Mouse (Mus musculus): ENCODE results near the gene Edem1. TPM values are rescaled to one million over a fixed set of nuclear protein-coding genes. Genes with fewer than 3 reads are reported as not detected.

Edem1 gene
- polyA plus RNA-seq, 1 experiment from 2014 or later: 8.6 TPM

DNA sequence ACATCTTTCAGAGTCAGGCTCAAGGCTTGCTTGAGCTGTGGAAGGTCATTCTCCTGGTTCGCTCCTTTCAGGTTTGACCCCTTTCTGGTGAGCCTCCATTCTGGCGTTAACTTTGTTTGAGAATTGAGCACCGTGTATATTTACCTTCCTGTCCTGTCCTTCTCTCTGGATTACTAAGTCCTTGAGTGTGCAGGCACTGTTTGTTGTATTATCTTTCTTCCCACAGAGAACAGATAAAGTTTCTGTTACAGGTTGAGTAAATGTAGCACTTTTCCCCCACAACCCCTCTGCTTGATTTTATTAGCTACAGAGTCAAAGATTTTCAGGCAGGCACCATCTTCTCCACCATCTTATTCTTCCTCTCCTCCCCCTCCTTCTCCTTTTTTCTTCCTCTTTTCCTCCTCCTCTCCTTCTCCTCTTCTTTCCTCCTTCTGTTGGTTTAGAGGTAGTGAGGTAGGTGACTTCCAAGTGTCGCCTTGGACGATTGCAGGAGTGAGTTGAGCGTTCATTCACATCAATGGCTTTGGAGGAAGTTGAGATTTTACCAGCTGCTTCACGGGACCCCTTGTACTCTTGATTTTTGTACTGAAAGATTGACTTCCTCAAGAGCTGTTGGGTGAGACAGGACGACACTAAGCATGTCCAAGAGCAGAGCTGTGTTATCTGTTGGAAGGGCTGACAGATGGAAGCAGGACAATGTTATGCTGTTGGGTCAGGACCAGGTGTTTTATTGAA lies 5.7 kb downstream of the Edem1 start:
- no peaks in the 10 kb centered on the region for H3K9me3 ChIP-seq (replicated peaks)
- H3K4me3 ChIP-seq: no peak overlapping the region
- 93% methylated on average over 8 of the region's 8 CpGs for WGBS
- H3K4me2 ChIP-seq: no peak overlapping the region
- H3K9ac ChIP-seq: no peak overlapping the region
- no peak overlapping the region for H3K27ac ChIP-seq
- H3K27me3 ChIP-seq: no peaks in the 10 kb centered on the region
- H3K36me3 ChIP-seq (ENCODE audit: poor library complexity, severe bottlenecking): peaks cover 15% of the 10 kb centered on the region; the same call in 1 of the 2 replicates
- ATAC-seq: no peak
- peaks cover 19% of the 10 kb centered on the region for H3K4me1 ChIP-seq

DNA sequence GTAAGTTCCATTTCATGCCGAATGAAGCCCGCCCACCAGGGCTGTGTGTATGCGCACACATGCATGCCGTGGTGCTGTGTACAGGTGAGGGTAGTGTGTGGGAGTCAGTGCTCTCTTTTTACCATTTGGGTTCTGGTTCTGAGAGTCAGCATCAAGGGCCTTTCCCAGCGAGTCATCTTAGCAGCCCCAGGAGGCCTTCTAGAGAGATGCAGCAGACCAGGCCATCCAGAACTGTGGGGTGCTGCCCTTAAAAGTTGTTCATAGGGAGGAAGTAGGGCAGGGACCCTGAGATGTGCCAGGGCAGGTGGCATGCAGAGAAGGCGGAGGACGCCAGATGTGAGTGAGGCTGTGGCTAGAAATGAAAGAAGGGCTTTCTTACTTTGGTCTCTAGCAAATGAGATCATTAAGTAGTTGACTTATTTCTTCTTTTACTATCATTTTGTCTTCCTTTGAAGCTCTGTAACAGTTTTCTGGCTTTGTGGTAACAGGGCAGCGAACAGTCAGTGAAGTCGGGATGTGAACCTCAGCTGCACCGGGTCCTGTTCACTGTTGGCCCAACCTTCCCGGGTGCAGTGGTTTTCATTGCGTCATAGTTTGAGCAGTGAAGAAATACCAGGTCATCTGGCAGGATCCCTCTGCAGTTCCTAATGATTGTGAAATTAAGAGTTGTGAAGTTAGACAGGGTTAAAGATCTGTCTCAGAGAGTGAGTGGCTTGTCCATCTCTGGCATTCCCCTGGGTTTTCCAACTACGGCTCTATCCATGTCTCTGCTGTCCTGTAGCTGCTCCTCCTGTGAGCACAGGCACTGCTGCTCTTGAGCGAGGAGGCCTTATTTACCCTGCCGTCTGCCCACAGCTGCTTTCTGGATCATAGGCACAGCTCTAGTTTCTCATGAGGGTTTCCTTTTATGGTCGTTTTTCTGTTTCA lies 7.6 kb downstream of the Edem1 start:
- Histone ChIP-seq H3K4me1 (peaks cover 7% of the 10 kb centered on the region), H3K9me3 (replicated peaks) (no peaks in the 10 kb centered on the region), H3K36me3 (ENCODE audit: poor library complexity, severe bottlenecking) (peaks cover 19% of the 10 kb centered on the region), H3K9ac (no peak overlapping the region), H3K27me3 (no peaks in the 10 kb centered on the region), H3K4me2 (no peak overlapping the region), H3K27ac (no peak overlapping the region), H3K4me3 (no peak overlapping the region)
- no peak for ATAC-seq
- 87% methylated on average over 16 of the region's 16 CpGs for WGBS

- 92% methylated on average over 4 of the region's 4 CpGs for WGBS
- Histone ChIP-seq H3K4me3 (no peak overlapping the region), H3K4me2 (no peak overlapping the region), H3K36me3 (ENCODE audit: poor library complexity, severe bottlenecking) (peaks cover 27% of the 10 kb centered on the region), H3K9me3 (replicated peaks) (no peaks in the 10 kb centered on the region), H3K4me1 (no peaks in the 10 kb centered on the region), H3K9ac (no peak overlapping the region), H3K27me3 (no peaks in the 10 kb centered on the region), H3K27ac (no peak overlapping the region)
- no peak for ATAC-seq
Observed at GRCm38 (mm10) chr6:108837081-108837480, 8.6 kb downstream of the Edem1 start.

DNA sequence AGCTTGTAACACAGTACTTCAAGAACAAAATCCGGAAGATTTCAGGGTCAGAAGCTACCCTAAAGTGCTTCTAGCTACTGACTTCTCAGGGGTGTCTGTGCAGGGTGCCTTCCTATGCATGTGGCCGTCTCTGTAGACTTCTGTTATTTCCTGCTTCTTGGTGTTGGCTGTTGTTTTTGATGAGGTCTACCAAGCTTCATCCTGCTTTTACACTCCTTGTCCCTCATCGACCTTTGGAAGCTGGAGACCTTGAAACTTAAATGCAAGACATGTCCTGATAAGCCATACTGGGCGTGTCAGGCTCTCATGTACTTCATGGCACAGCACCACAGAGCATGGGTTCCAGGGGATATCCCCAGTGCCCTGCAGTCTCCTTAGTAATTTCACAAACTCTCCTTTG lies 9.5 kb downstream of the Edem1 start:
- 90% methylated on average over 4 of the region's 4 CpGs for WGBS

GRCm38 (mm10) chr6:108839432-108839831 lies 11.0 kb downstream of the Edem1 start:
- H3K4me1 ChIP-seq: no peaks in the 10 kb centered on the region
- peaks cover 44% of the 10 kb centered on the region for H3K36me3 ChIP-seq (ENCODE audit: poor library complexity, severe bottlenecking)
- H3K27me3 ChIP-seq: no peaks in the 10 kb centered on the region
- 87% methylated on average over 4 of the region's 4 CpGs for WGBS
- no peak overlapping the region for H3K9ac ChIP-seq
- no peak overlapping the region for H3K27ac ChIP-seq
- H3K9me3 ChIP-seq (replicated peaks): no peaks in the 10 kb centered on the region
- no peak for ATAC-seq
- no peak overlapping the region for H3K4me2 ChIP-seq
- H3K4me3 ChIP-seq: no peak overlapping the region

More for the DNA sequence above, 9.5 kb downstream of the Edem1 start:
- H3K4me2 ChIP-seq: no peak overlapping the region
- peaks cover 30% of the 10 kb centered on the region for H3K36me3 ChIP-seq (ENCODE audit: poor library complexity, severe bottlenecking)
- H3K27me3 ChIP-seq: no peaks in the 10 kb centered on the region
- no peak for ATAC-seq
- no peaks in the 10 kb centered on the region for H3K4me1 ChIP-seq
- H3K9me3 ChIP-seq (replicated peaks): no peaks in the 10 kb centered on the region
- no peak overlapping the region for H3K9ac ChIP-seq
- no peak overlapping the region for H3K27ac ChIP-seq
- H3K4me3 ChIP-seq: no peak overlapping the region

- Histone ChIP-seq H3K9me3 (replicated peaks) (no peaks in the 10 kb centered on the region), H3K4me2 (no peak overlapping the region), H3K27me3 (no peaks in the 10 kb centered on the region), H3K36me3 (ENCODE audit: poor library complexity, severe bottlenecking) (peaks cover 52% of the 10 kb centered on the region), H3K9ac (no peak overlapping the region), H3K4me1 (no peaks in the 10 kb centered on the region), H3K27ac (no peak overlapping the region), H3K4me3 (no peak overlapping the region)
- 92% methylated on average over 8 of the region's 8 CpGs for WGBS
- no peak for ATAC-seq
Observed at GRCm38 (mm10) chr6:108840861-108841640, 12.6 kb downstream of the Edem1 start.

GRCm38 (mm10) chr6:108843664-108844063 lies 15.2 kb downstream of the Edem1 start:
- 81% methylated on average over 1 of the region's 1 CpGs for WGBS
- ATAC-seq: no peak
- H3K4me1 ChIP-seq: no peaks in the 10 kb centered on the region

DNA sequence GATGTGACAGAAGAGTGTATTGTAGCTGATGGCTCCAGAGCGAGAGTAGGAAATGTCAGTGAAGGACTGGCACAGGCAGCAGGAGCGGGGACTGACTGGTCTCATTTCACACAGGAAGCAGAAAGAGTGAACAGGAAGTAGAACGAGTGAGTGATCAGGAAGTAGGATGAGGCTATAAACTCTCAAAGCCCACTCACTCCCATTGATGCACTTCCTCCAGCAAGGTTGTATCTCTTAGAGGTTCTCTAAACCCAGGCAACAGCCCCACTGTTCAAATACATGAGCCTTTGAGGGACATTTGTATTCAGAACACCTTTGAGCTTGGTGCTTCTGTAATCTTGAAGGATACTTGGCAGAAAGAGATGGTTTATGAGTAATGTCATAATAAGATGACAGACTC lies 15.7 kb downstream of the Edem1 start:
- no peak overlapping the region for H3K27ac ChIP-seq
- 81% methylated on average over 3 of the region's 3 CpGs for WGBS
- H3K4me1 ChIP-seq: no peaks in the 10 kb centered on the region
- no peak overlapping the region for H3K9ac ChIP-seq
- H3K36me3 ChIP-seq (ENCODE audit: poor library complexity, severe bottlenecking): peaks cover 55% of the 10 kb centered on the region
- no peak overlapping the region for H3K4me2 ChIP-seq
- no peaks in the 10 kb centered on the region for H3K9me3 ChIP-seq (replicated peaks)
- no peak for ATAC-seq
- no peak overlapping the region for H3K4me3 ChIP-seq
- H3K27me3 ChIP-seq: no peaks in the 10 kb centered on the region

More at GRCm38 (mm10) chr6:108843664-108844063, 15.2 kb downstream of the Edem1 start:
- H3K9ac ChIP-seq: no peak overlapping the region
- H3K36me3 ChIP-seq (ENCODE audit: poor library complexity, severe bottlenecking): peaks cover 51% of the 10 kb centered on the region
- H3K9me3 ChIP-seq (replicated peaks): no peaks in the 10 kb centered on the region
- no peak overlapping the region for H3K4me2 ChIP-seq
- H3K27ac ChIP-seq: no peak overlapping the region
- no peaks in the 10 kb centered on the region for H3K27me3 ChIP-seq
- no peak overlapping the region for H3K4me3 ChIP-seq

DNA sequence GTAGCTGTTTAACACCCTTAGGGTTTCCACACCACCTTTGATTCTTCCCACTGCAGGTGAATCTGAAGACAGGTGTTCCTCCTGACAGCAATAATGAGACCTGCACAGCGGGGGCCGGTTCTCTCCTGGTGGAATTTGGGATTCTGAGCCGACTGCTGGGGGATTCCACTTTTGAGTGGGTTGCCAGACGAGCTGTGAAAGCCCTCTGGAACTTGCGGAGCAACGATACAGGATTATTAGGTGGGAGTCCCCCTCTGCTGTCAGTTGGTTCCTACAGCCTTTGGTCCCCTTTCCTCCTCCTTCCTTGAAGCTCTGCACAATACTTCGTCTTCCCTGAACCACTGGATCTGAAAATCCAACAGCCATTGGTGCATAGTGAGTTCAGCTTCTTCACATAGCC lies 16.3 kb downstream of the Edem1 start:
- Histone ChIP-seq H3K4me2 (no peak overlapping the region), H3K4me3 (no peak overlapping the region), H3K9ac (no peak overlapping the region), H3K9me3 (replicated peaks) (no peaks in the 10 kb centered on the region), H3K27ac (no peak overlapping the region), H3K4me1 (no peaks in the 10 kb centered on the region), H3K27me3 (no peaks in the 10 kb centered on the region), H3K36me3 (ENCODE audit: poor library complexity, severe bottlenecking) (peaks cover 59% of the 10 kb centered on the region)
- ATAC-seq: no peak
- WGBS: 88% methylated on average over 7 of the region's 7 CpGs

GRCm38 (mm10) chr6:108852088-108852670 lies 23.7 kb downstream of the Edem1 start:
- 92% methylated on average over 8 of the region's 8 CpGs for WGBS
- H3K27me3 ChIP-seq: no peaks in the 10 kb centered on the region
- H3K36me3 ChIP-seq (ENCODE audit: poor library complexity, severe bottlenecking): peaks cover 74% of the 10 kb centered on the region
- H3K9ac ChIP-seq: no peak overlapping the region
- no peak overlapping the region for H3K4me2 ChIP-seq
- no peak for ATAC-seq
- no peak overlapping the region for H3K27ac ChIP-seq
- H3K4me3 ChIP-seq: no peak overlapping the region
- H3K9me3 ChIP-seq (replicated peaks): no peaks in the 10 kb centered on the region
- no peaks in the 10 kb centered on the region for H3K4me1 ChIP-seq

GRCm38 (mm10) chr6:108852986-108853385 lies 24.5 kb downstream of the Edem1 start:
- Histone ChIP-seq H3K27ac (no peak overlapping the region), H3K9ac (no peak overlapping the region), H3K36me3 (ENCODE audit: poor library complexity, severe bottlenecking) (peaks cover 73% of the 10 kb centered on the region), H3K4me2 (no peak overlapping the region), H3K4me3 (no peak overlapping the region), H3K9me3 (replicated peaks) (no peaks in the 10 kb centered on the region), H3K4me1 (no peaks in the 10 kb centered on the region), H3K27me3 (no peaks in the 10 kb centered on the region)
- ATAC-seq: no peak
- WGBS: 94% methylated on average over 5 of the region's 5 CpGs
